Mouse (Mus musculus): ENCODE measurements around the gene Sult6b2.

DNA sequence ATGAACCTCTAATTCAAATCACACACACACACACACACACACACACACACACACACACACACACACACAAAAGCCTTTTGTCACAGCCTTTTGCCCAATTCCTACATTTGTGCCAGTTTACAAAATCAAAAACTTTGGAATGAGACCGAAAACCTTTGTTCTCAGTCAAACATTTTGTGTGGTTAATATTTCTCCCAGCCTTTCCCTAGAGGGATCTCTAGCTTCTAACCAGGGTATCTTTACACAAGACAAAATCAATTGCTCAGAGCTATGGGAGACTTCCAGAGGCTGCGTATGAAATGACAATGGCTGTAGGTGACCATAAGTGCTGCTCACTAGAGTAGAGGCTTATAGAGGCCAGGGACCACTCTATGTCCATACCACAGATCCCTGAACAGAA is 66.1 kb downstream of the Sult6b2 start:
- TF ChIP-seq POLR2A (IDR thresholded peaks at IDR 0.05; ENCODE audit: control insufficient read depth, low read depth, low read length) = no peak
- TF ChIP-seq CTCF (IDR thresholded peaks at IDR 0.05; ENCODE audit: control insufficient read depth, insufficient read depth, insufficient replicate concordance, low read depth, low read length) = no peak
